In the genomic region with DNA sequence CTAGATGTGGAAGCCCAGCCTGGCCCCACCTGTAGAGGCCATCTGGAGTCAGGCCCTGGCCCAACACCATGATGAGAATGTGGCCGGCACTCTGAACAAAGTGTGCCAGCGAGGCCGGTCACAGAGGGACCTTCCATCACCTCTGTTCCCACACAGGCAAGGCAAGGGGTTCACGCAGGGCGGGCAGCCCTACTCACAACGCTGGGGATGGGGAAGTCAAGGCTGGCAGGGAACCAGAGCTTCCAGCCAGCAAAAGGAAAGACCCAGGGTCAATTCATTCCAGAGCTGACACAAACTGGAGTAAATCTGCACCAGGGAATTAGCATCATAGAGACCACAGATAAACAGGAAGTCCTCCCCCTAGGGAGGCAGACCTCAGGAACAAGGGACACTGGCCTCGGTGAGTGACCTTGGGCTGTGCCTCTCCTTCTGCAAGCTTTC, we compare ENCODE assay signal across 9 mouse cellular contexts. TPM values are rescaled to one million over a fixed set of nuclear protein-coding genes. Genes with fewer than 3 reads are reported as not detected.
DNase-seq lines count a peak whose midpoint lies in the region; ATAC-seq and TF ChIP-seq lines count a peak whose summit lies in the region.
"Had no signal": no experiment of that assay in that cellular context is flagged by ENCODE, and none has a peak within 500 bp of the region (broad histone marks: within the 10 kb centered on the region; RNA-seq: fewer than 3 reads in every experiment).

No protein-coding gene starts in this region.

- H3K36me3 ChIP-seq in heart, embryonic 10.5 days = peaks cover 62% of the 10 kb centered on the region
- H3K36me3 ChIP-seq in kidney, postnatal 0 days (ENCODE audit: insufficient read depth, low read length) = peaks cover 15% of the 10 kb centered on the region
- H3K36me3 ChIP-seq in forebrain, embryonic 15.5 days = peaks cover 53% of the 10 kb centered on the region

- TF ChIP-seq CTCF in kidney, postnatal 0 days (IDR thresholded peaks at IDR 0.05; ENCODE audit: low read depth) = no peak

- H3K27ac ChIP-seq in heart, embryonic 10.5 days = peak overlapping the region; percentile 76
- peak overlapping the region; percentile 54; the same call in 1 of the 2 replicates for H3K27ac ChIP-seq in kidney, postnatal 0 days
- no peak overlapping the region for H3K27ac ChIP-seq in forebrain, embryonic 15.5 days (replicated peaks)

- H3K9ac ChIP-seq in kidney, postnatal 0 days (ENCODE audit: low read depth, low read length) = no peak overlapping the region
- no peak overlapping the region for H3K9ac ChIP-seq in forebrain, embryonic 15.5 days (replicated peaks)

- no peaks in the 10 kb centered on the region for H3K27me3 ChIP-seq in heart, embryonic 10.5 days (ENCODE audit: insufficient read depth, poor library complexity, severe bottlenecking)
- H3K27me3 ChIP-seq in kidney, postnatal 0 days (ENCODE audit: insufficient read depth, low read length) = no peaks in the 10 kb centered on the region
- H3K27me3 ChIP-seq in forebrain, embryonic 15.5 days = no peaks in the 10 kb centered on the region

- no peaks in the 10 kb centered on the region for H3K9me3 ChIP-seq in heart, embryonic 10.5 days
- no peaks in the 10 kb centered on the region for H3K9me3 ChIP-seq in kidney, postnatal 0 days (replicated peaks; ENCODE audit: low read length)
- H3K9me3 ChIP-seq in forebrain, embryonic 15.5 days = no peaks in the 10 kb centered on the region

- 66% methylated on average over 7 of the region's 7 CpGs for WGBS in heart, embryonic 10.5 days
- 40% methylated on average over 7 of the region's 7 CpGs for WGBS in kidney, postnatal 0 days
- WGBS in forebrain, embryonic 15.5 days = 68% methylated on average over 7 of the region's 7 CpGs

- no peak overlapping the region for H3K4me3 ChIP-seq in heart, embryonic 10.5 days
- no peak overlapping the region for H3K4me3 ChIP-seq in kidney, postnatal 0 days (replicated peaks; ENCODE audit: low read depth, low read length)
- no peak overlapping the region for H3K4me3 ChIP-seq in forebrain, embryonic 15.5 days

- no peak for ATAC-seq in kidney, postnatal 0 days (replicated peaks; ENCODE audit: low FRiP score, low read depth)
- no peak for ATAC-seq in forebrain, embryonic 15.5 days (replicated peaks)

- peaks cover 92% of the 10 kb centered on the region for H3K4me1 ChIP-seq in heart, embryonic 10.5 days
- H3K4me1 ChIP-seq in kidney, postnatal 0 days (replicated peaks; ENCODE audit: insufficient read depth, low read length) = peaks cover 60% of the 10 kb centered on the region
- H3K4me1 ChIP-seq in forebrain, embryonic 15.5 days = peaks cover 57% of the 10 kb centered on the region

- no peak overlapping the region for H3K4me2 ChIP-seq in kidney, postnatal 0 days (ENCODE audit: low read length)
- no peak overlapping the region for H3K4me2 ChIP-seq in forebrain, embryonic 15.5 days (replicated peaks)

- DNase-seq in gastrocnemius, postnatal 25 days = peak; percentile 52
- DNase-seq in gastrocnemius, postnatal 10 days = no peak
- peak; percentile 79 for DNase-seq in ZHBTc4 (ENCODE audit: low read depth, low spot score)
- DNase-seq in heart, embryonic 10.5 days (ENCODE audit: low spot score) = no peak
- peak; percentile 47 for DNase-seq in kidney, postnatal 0 days (ENCODE audit: low spot score)
- DNase-seq in left cerebral cortex, adult 8-10 months (ENCODE audit: low spot score in 2 of 2) = no peak
- no peak for DNase-seq in testis, postnatal 14 days (ENCODE audit: low spot score)
- DNase-seq: layer of hippocampus, postnatal 36 days had no signal

RNA-seq across cellular contexts. Expression of a gene that starts 18.9 kb away (rescaled TPM):
- 10 to 100 TPM; 43.1 to 43.9 TPM for total RNA-seq in gastrocnemius, postnatal 25 days (2021)
- 10 to 100 TPM; 55.5 to 60.8 TPM for total RNA-seq in gastrocnemius, postnatal 10 days (2021)
- polyA plus RNA-seq in heart, embryonic 10.5 days (2016; fragmentation: Nextera tagmentation; extraction: Ambion mirVana) = 87.9 and 102 TPM in 2 replicates
- polyA plus RNA-seq in kidney, postnatal 0 days (2015; fragmentation: Nextera tagmentation; extraction: Ambion mirVana) = 50.9 and 53.9 TPM in 2 replicates
- total RNA-seq in left cerebral cortex, adult 8-10 months (2022) = 100 to 1,000 TPM; 146 to 162 (median 152) TPM
- polyA plus RNA-seq in forebrain, embryonic 15.5 days (2015; fragmentation: Nextera tagmentation; extraction: Ambion mirVana) = 316 and 323 TPM in 2 replicates

RNA-seq across cellular contexts. Expression of a gene that starts 33.1 kb away (rescaled TPM):
- total RNA-seq in gastrocnemius, postnatal 25 days (2021) = 10 to 100 TPM; 28.4 to 30.4 TPM
- 10 to 100 TPM; 42.0 to 47.5 TPM for total RNA-seq in gastrocnemius, postnatal 10 days (2021)
- polyA plus RNA-seq in heart, embryonic 10.5 days (2016; fragmentation: Nextera tagmentation; extraction: Ambion mirVana) = 67.7 and 76.3 TPM in 2 replicates
- polyA plus RNA-seq in kidney, postnatal 0 days (2015; fragmentation: Nextera tagmentation; extraction: Ambion mirVana) = 44.4 and 47.5 TPM in 2 replicates
- 10 to 100 TPM; 69.7 to 89.8 (median 75.6) TPM for total RNA-seq in left cerebral cortex, adult 8-10 months (2022)
- polyA plus RNA-seq in forebrain, embryonic 15.5 days (2015; fragmentation: Nextera tagmentation; extraction: Ambion mirVana) = 37.5 and 40.8 TPM in 2 replicates

Comparison
In these comparisons a context has a peak if more than half of its experiments do, and no peak if none do; other contexts are left out.
1. DNase-seq: peak in gastrocnemius, postnatal 25 days (single experiment), ZHBTc4 (single experiment) and kidney, postnatal 0 days (single experiment); none in gastrocnemius, postnatal 10 days (single experiment), heart, embryonic 10.5 days (single experiment), left cerebral cortex, adult 8-10 months (0 of 2) and testis, postnatal 14 days (single experiment).